26 mouse cellular contexts compared by ENCODE assay signal in genomic region chr8:17588189-17588588, GRCm38 (mm10).
DNase-seq lines count a peak whose midpoint lies in the region; ATAC-seq lines count a peak whose summit lies in the region.
"Had no signal": no experiment of that assay in that cellular context is flagged by ENCODE, and none has a peak within 500 bp of the region (broad histone marks: within the 10 kb centered on the region; RNA-seq: fewer than 3 reads in every experiment).

No protein-coding gene starts in this region.

- H3K9ac ChIP-seq in midbrain, embryonic 12.5 days (replicated peaks): no peak overlapping the region
- H3K9ac ChIP-seq in midbrain, embryonic 16.5 days (ENCODE audit: low read depth, low read length): no peak overlapping the region
- no peak overlapping the region for H3K9ac ChIP-seq in forebrain, embryonic 12.5 days
- H3K9ac ChIP-seq: heart, embryonic 13.5 days; liver, embryonic 15.5 days; lung, embryonic 15.5 days had no signal

- no peaks in the 10 kb centered on the region; the same call in 1 of the 2 replicates for H3K4me1 ChIP-seq in midbrain, embryonic 12.5 days
- H3K4me1 ChIP-seq in midbrain, embryonic 16.5 days (ENCODE audit: control insufficient read depth, insufficient read depth, low read length): no peaks in the 10 kb centered on the region
- H3K4me1 ChIP-seq in forebrain, embryonic 12.5 days: no peaks in the 10 kb centered on the region
- H3K4me1 ChIP-seq: heart, embryonic 13.5 days; limb, embryonic 10.5 days; liver, embryonic 15.5 days; lung, embryonic 15.5 days; megakaryocyte, embryonic 14.5 days had no signal

- DNase-seq in heart, adult 18-20 months: peak; percentile 13 to 36
- no peak for DNase-seq in heart, postnatal 36 days
- DNase-seq in kidney, adult 18-20 months: no peak
- no peak for DNase-seq in ovary, postnatal 10 days (ENCODE audit: low spot score)
- DNase-seq: adrenal gland, postnatal 25 days; cerebellum, adult 11 months; cerebellum, adult 9-11 months; gastrocnemius, postnatal 36 days; kidney, adult 2 months; kidney, postnatal 14 days; liver; lung, postnatal 36 days; midbrain, embryonic 14.5 days; right cerebral cortex, postnatal 14 days; thymus, adult 2 months; thymus, postnatal 4 days had no signal

- H3K4me2 ChIP-seq in midbrain, embryonic 12.5 days (replicated peaks): no peak overlapping the region
- no peak overlapping the region for H3K4me2 ChIP-seq in midbrain, embryonic 16.5 days (ENCODE audit: low read length)
- no peak overlapping the region for H3K4me2 ChIP-seq in forebrain, embryonic 12.5 days
- H3K4me2 ChIP-seq: heart, embryonic 13.5 days; liver, embryonic 15.5 days; lung, embryonic 15.5 days had no signal

- no peaks in the 10 kb centered on the region for H3K9me3 ChIP-seq in midbrain, embryonic 12.5 days
- no peaks in the 10 kb centered on the region for H3K9me3 ChIP-seq in midbrain, embryonic 16.5 days (replicated peaks; ENCODE audit: control insufficient read depth, low read length, poor library complexity, severe bottlenecking)
- no peaks in the 10 kb centered on the region for H3K9me3 ChIP-seq in forebrain, embryonic 12.5 days
- H3K9me3 ChIP-seq: heart, embryonic 13.5 days; limb, embryonic 10.5 days; liver, embryonic 15.5 days; lung, embryonic 15.5 days; megakaryocyte, embryonic 14.5 days had no signal

- no peak overlapping the region for H3K4me3 ChIP-seq in midbrain, embryonic 12.5 days
- no peak overlapping the region for H3K4me3 ChIP-seq in midbrain, embryonic 16.5 days (ENCODE audit: low read depth, low read length)
- H3K4me3 ChIP-seq in forebrain, embryonic 12.5 days (replicated peaks): no peak overlapping the region
- H3K4me3 ChIP-seq: heart, embryonic 13.5 days; limb, embryonic 10.5 days; liver, embryonic 15.5 days; lung, embryonic 15.5 days; megakaryocyte, embryonic 14.5 days had no signal

- H3K27ac ChIP-seq in midbrain, embryonic 12.5 days (replicated peaks): no peak overlapping the region
- H3K27ac ChIP-seq in midbrain, embryonic 16.5 days (ENCODE audit: low read length): no peak overlapping the region
- H3K27ac ChIP-seq in forebrain, embryonic 12.5 days: no peak overlapping the region
- H3K27ac ChIP-seq: heart, embryonic 13.5 days; limb, embryonic 10.5 days; liver, embryonic 15.5 days; lung, embryonic 15.5 days; stomach, postnatal 0 days had no signal

- intact Hi-C loops in heart, postnatal 36 days (cut with DNase I): no loop called here

- peak; percentile 54 for ATAC-seq in midbrain, embryonic 12.5 days (ENCODE audit: low FRiP score, low read depth)
- ATAC-seq in midbrain, embryonic 16.5 days: no peak
- ATAC-seq in forebrain, embryonic 12.5 days (ENCODE audit: low FRiP score): peak; percentile 30; the same call in 1 of the 2 replicates
- ATAC-seq: CD4-positive, CD25-positive, alpha-beta regulatory T cell, adult 4 months had no signal

- H3K27me3 ChIP-seq in midbrain, embryonic 12.5 days: no peaks in the 10 kb centered on the region
- H3K27me3 ChIP-seq in midbrain, embryonic 16.5 days (ENCODE audit: control insufficient read depth, insufficient read depth, low read depth, low read length): no peaks in the 10 kb centered on the region
- no peaks in the 10 kb centered on the region for H3K27me3 ChIP-seq in forebrain, embryonic 12.5 days
- H3K27me3 ChIP-seq: heart, embryonic 13.5 days; liver, embryonic 15.5 days; lung, embryonic 15.5 days; megakaryocyte, embryonic 14.5 days had no signal

- H3K36me3 ChIP-seq in midbrain, embryonic 12.5 days: no peaks in the 10 kb centered on the region
- no peaks in the 10 kb centered on the region for H3K36me3 ChIP-seq in midbrain, embryonic 16.5 days (ENCODE audit: control insufficient read depth, insufficient read depth, low read length)
- no peaks in the 10 kb centered on the region for H3K36me3 ChIP-seq in forebrain, embryonic 12.5 days (replicated peaks)
- H3K36me3 ChIP-seq: heart, embryonic 13.5 days; limb, embryonic 10.5 days; liver, embryonic 15.5 days; lung, embryonic 15.5 days had no signal

Comparison
In these comparisons a context has a peak if more than half of its experiments do, and no peak if none do; other contexts are left out.
1. DNase-seq: peak in heart, adult 18-20 months (2 of 2); none in heart, postnatal 36 days (0 of 2), kidney, adult 18-20 months (single experiment) and ovary, postnatal 10 days (single experiment).